Mouse (Mus musculus) liver, embryonic 14.5 days (tissue): ENCODE data around the gene Traf7. TPM values are rescaled to one million over a fixed set of nuclear protein-coding genes. Genes with fewer than 3 reads are reported as not detected.

Experiments used
- ATAC-seq: fragments of 200-750 bp; cut with Nextera tagmentation; 2 replicates; pipeline ENCODE4 v1.8.0; 2017; ENCODE audit warnings: moderate number of reproducible peaks, mild to moderate bottlenecking, moderate library complexity; ENCODE audit not compliant: insufficient read depth
- DNase-seq, 3 experiments: peaks; one replicate each; pipeline ENCODE4 v3.0.0-alpha.2; 2012 to 2013; ENCODE audit warnings: low read depth in 3 of 3, low spot score in 3 of 3
- H3K27ac ChIP-seq: fragments of 300-500 bp; sonication (generic); 2 replicates; pipeline ENCODE4 v1.5.1; 2014; ENCODE audit warnings: moderate library complexity, mild to moderate bottlenecking, control low read depth, inconsistent platforms
- H3K27me3 ChIP-seq: fragments of 300-500 bp; sonication (generic); 2 replicates; pipeline ENCODE4 v1.6.1; 2014; ENCODE audit warnings: mild to moderate bottlenecking, low read length, moderate library complexity; ENCODE audit not compliant: control insufficient read depth, insufficient read depth
- H3K36me3 ChIP-seq: fragments of 300-500 bp; sonication (generic); replicated peaks from 2 replicates; pipeline ENCODE4 v1.6.1; 2014; ENCODE audit warnings: low read depth; ENCODE audit not compliant: control insufficient read depth, insufficient read depth
- H3K4me1 ChIP-seq, 2 experiments: fragments of 200-500 bp in 1 of 2; fragments of 300-500 bp in 1 of 2; sonication (generic) in 1 of 2; replicated peaks; 2 replicates each; pipeline ENCODE4 v1.6.1; 2012 to 2014; ENCODE audit warnings: antibody characterized with exemption in 1 of 2, inconsistent platforms in 1 of 2, low read length in 1 of 2; ENCODE audit not compliant: control insufficient read depth in 2 of 2, insufficient read depth in 2 of 2
- H3K4me2 ChIP-seq: fragments of 300-500 bp; sonication (generic); 2 replicates; pipeline ENCODE4 v1.6.1; 2014; ENCODE audit warnings: low read depth, mild to moderate bottlenecking, control low read depth, moderate library complexity
- H3K4me3 ChIP-seq, 2 experiments: fragments of 200-500 bp in 1 of 2; fragments of 300-500 bp in 1 of 2; sonication (generic) in 1 of 2; 2 replicates each; pipeline ENCODE4 v1.5.1; 2012 to 2014; ENCODE audit warnings: low read depth in 2 of 2, low read length in 2 of 2, mild to moderate bottlenecking in 2 of 2, control low read depth in 1 of 2, inconsistent platforms in 1 of 2, moderate library complexity in 1 of 2; ENCODE audit not compliant: insufficient read depth in 1 of 2
- H3K9ac ChIP-seq: fragments of 300-500 bp; sonication (generic); replicated peaks from 2 replicates; pipeline ENCODE4 v1.6.1; 2014; ENCODE audit warnings: mild to moderate bottlenecking, control low read depth, moderate library complexity
- H3K9me3 ChIP-seq: fragments of 300-500 bp; sonication (generic); 2 replicates; pipeline ENCODE4 v1.6.1; 2016; ENCODE audit warnings: low read length, mixed read lengths; ENCODE audit not compliant: control insufficient read depth
- CTCF ChIP-seq: IDR thresholded peaks from 2 replicates; pipeline ENCODE4 v1.5.1; 2016; ENCODE audit warnings: antibody characterized with exemption, low read depth, control low read depth
- EP300 ChIP-seq: IDR thresholded peaks from 2 replicates; pipeline ENCODE4 v1.6.1; 2016; ENCODE audit warnings: antibody characterized with exemption, low read depth
- WGBS: fragments of 180-500 bp; shearing (Covaris S2); extraction: QIAGEN DNeasy Blood & Tissue Kit; methylation state at CpG from one replicate; pipeline ENCODE4 v1.1.7; 2014; ENCODE audit not compliant: insufficient replicate concordance; 5-methylcytosine and 5-hydroxymethylcytosine counted together
- polyA plus RNA-seq, 2 experiments: library from polyadenylated mRNA; depleted of rRNA in 1 of 2; stranded (reverse) in 1 of 2; unstranded in 1 of 2; fragments of >200 nt; fragmentation: Nextera tagmentation in 1 of 2; extraction: Ambion mirVana in 1 of 2; gene quantifications; 2 replicates each; pipeline versions ENCODE4 v1.2.1 to v1.2.3; 2012 to 2014

The Traf7 gene
- polyA plus RNA-seq, 2 experiments, result 25.6 to 64.2 TPM

- Histone ChIP-seq H3K4me2 (peak overlapping the region; percentile 88), H3K36me3 (peaks cover 22% of the 10 kb centered on the region), H3K4me1 (peaks cover 3 to 15% of the 10 kb centered on the region in 2 experiments; a peak in 3 of 4 replicates), H3K4me3 (peak overlapping the region; percentile 14 to 72; a peak in 3 of 4 replicates), H3K9me3 (no peaks in the 10 kb centered on the region), H3K9ac (peak overlapping the region; percentile 63), H3K27me3 (no peaks in the 10 kb centered on the region), H3K27ac (peak overlapping the region; percentile 57)
- no peak for ATAC-seq
- no peak for DNase-seq
- TF ChIP-seq EP300, result no peak
- no peak for TF ChIP-seq CTCF
- WGBS, result 11% methylated on average over 1 of the region's 1 CpGs
Measured at GRCm38 (mm10) chr17:24479431-24479830, 48.3 kb downstream of the Traf7 start.

GRCm38 (mm10) chr17:24478663-24479380 is 48.9 kb downstream of the Traf7 start, which contains the start of gene Mlst8:
Gene Mlst8 (minus strand): TSS chr17:24479078.
- under 1% methylated on average over 48 of the region's 48 CpGs for WGBS
- Histone ChIP-seq H3K36me3 (peaks cover 22% of the 10 kb centered on the region), H3K4me2 (peak within 1 kb of the TSS; percentile 88), H3K4me3 (peak within 1 kb of the TSS; percentile 72 to 73), H3K9ac (peak within 1 kb of the TSS; percentile 72), H3K9me3 (no peaks in the 10 kb centered on the region), H3K27me3 (no peaks in the 10 kb centered on the region), H3K4me1 (peaks cover 3 to 15% of the 10 kb centered on the region in 2 experiments; a peak in 3 of 4 replicates), H3K27ac (peak within 1 kb of the TSS; percentile 83)
- peak; percentile 99 for TF ChIP-seq CTCF
- TF ChIP-seq EP300, result no peak
- peak; percentile 96 for ATAC-seq
- peak; percentile 91 to 94 (median 92) for DNase-seq

- Histone ChIP-seq H3K9me3 (no peaks in the 10 kb centered on the region), H3K4me3 (peak overlapping the region; percentile 72 to 73), H3K4me2 (peak overlapping the region; percentile 88), H3K36me3 (peaks cover 22% of the 10 kb centered on the region), H3K9ac (peak overlapping the region; percentile 72), H3K27me3 (no peaks in the 10 kb centered on the region), H3K4me1 (peaks cover 3 to 15% of the 10 kb centered on the region in 2 experiments), H3K27ac (peak overlapping the region; percentile 25; the same call in 1 of the 2 replicates)
- no peak for TF ChIP-seq EP300
- no peak for TF ChIP-seq CTCF
- DNase-seq (no peak), ATAC-seq (no peak)
- 54% methylated on average over 11 of the region's 11 CpGs for WGBS
Measured at GRCm38 (mm10) chr17:24477985-24478600, 49.6 kb downstream of the Traf7 start.

- peak overlapping the region; percentile 72 to 73; a peak in 3 of 4 replicates for H3K4me3 ChIP-seq
- WGBS, result 80% methylated on average over 20 of the region's 20 CpGs
- peak overlapping the region; percentile 88 for H3K4me2 ChIP-seq
- no peak for ATAC-seq
- TF ChIP-seq EP300, result no peak
- TF ChIP-seq CTCF, result no peak
- DNase-seq, result no peak
- no peaks in the 10 kb centered on the region for H3K9me3 ChIP-seq
- peaks cover 22% of the 10 kb centered on the region for H3K36me3 ChIP-seq
- no peak overlapping the region for H3K27ac ChIP-seq
- H3K27me3 ChIP-seq, result no peaks in the 10 kb centered on the region
- H3K9ac ChIP-seq, result peak overlapping the region; percentile 72; the same call in 1 of the 2 replicates
- peaks cover 7 to 21% of the 10 kb centered on the region in 2 experiments for H3K4me1 ChIP-seq
Measured at GRCm38 (mm10) chr17:24477053-24477984, 50.4 kb downstream of the Traf7 start.
